Comparison of ENCODE assay signal across 12 mouse cellular contexts in the genomic region with DNA sequence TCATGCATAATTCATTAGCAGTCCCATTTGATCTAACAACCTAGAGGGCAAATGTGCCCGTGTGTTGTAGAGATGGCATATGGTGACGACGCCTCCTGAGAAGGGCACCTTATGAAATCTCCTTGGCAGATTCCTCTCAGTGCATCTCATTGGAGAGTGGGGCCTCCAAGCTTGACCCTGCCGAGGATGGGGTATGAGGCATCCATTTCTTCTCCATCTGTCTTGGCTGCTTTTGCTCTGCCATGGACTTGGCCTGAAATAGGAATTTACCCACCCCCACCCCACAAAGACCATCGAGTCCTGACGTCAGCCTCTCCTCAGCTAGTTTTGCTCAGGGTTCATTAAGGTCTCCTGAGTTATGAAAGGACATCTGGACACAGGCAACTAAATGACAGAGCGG.
A peak's percentile ranks its signal among the peaks of the same experiment; 100 is the strongest.
DNase-seq lines count a peak whose midpoint lies in the region; ATAC-seq and TF ChIP-seq lines count a peak whose summit lies in the region.
"Had no signal": no experiment of that assay in that cellular context is flagged by ENCODE, and none has a peak within 500 bp of the region (broad histone marks: within the 10 kb centered on the region; RNA-seq: fewer than 3 reads in every experiment).

No protein-coding gene starts in this region.

- no peak overlapping the region for H3K9ac ChIP-seq in forebrain, embryonic 16.5 days (replicated peaks; ENCODE audit: low read depth, low read length)
- no peak overlapping the region for H3K9ac ChIP-seq in intestine, embryonic 16.5 days (ENCODE audit: low read depth, low read length)

- 34% methylated on average over 7 of the region's 7 CpGs for WGBS in forebrain, embryonic 16.5 days
- 60% methylated on average over 7 of the region's 7 CpGs for WGBS in intestine, embryonic 16.5 days

- H3K9me3 ChIP-seq in forebrain, embryonic 16.5 days (ENCODE audit: control insufficient read depth, low read length) = no peaks in the 10 kb centered on the region
- no peaks in the 10 kb centered on the region for H3K9me3 ChIP-seq in intestine, embryonic 16.5 days (ENCODE audit: control insufficient read depth, low read length)
- H3K9me3 ChIP-seq: heart, embryonic 10.5 days had no signal

- ATAC-seq in forebrain, embryonic 16.5 days = peak; percentile 57
- ATAC-seq in intestine, embryonic 16.5 days = no peak
- ATAC-seq in megakaryocyte-erythroid progenitor cell, adult 5-6 weeks (replicated peaks; ENCODE audit: low FRiP score, low TSS enrichment, poor library complexity, severe bottlenecking) = no peak

- TF ChIP-seq CTCF in brain, embryonic 14.5 days (IDR thresholded peaks at IDR 0.05; ENCODE audit: borderline replicate concordance, extremely low read depth, insufficient read depth, insufficient read length) = no peak

- H3K4me1 ChIP-seq in forebrain, embryonic 16.5 days (replicated peaks; ENCODE audit: control insufficient read depth, insufficient read depth, low read length) = peaks cover 41% of the 10 kb centered on the region
- H3K4me1 ChIP-seq in intestine, embryonic 16.5 days (ENCODE audit: control insufficient read depth, insufficient read depth, low read length) = peaks cover 21% of the 10 kb centered on the region

- no peaks in the 10 kb centered on the region for H3K36me3 ChIP-seq in forebrain, embryonic 16.5 days (ENCODE audit: control insufficient read depth, insufficient read depth)
- H3K36me3 ChIP-seq in intestine, embryonic 16.5 days (ENCODE audit: control insufficient read depth, insufficient read depth, low read length) = no peaks in the 10 kb centered on the region
- H3K36me3 ChIP-seq: heart, embryonic 10.5 days had no signal

- no peak for TF ChIP-seq POLR2A in brain, embryonic 14.5 days (IDR thresholded peaks at IDR 0.05; ENCODE audit: borderline replicate concordance, extremely low read depth, insufficient read depth, insufficient read length, poor library complexity, severe bottlenecking)

- intact Hi-C loops in left cerebral cortex, postnatal 14 days (cut with DNase I) = no loop called here

- DNase-seq in cerebellum, postnatal 14 days = peak; percentile 37 to 57
- DNase-seq in cerebellum, adult 11-12 months = no peak
- peak; percentile 79 for DNase-seq in brain, embryonic 14.5 days (ENCODE audit: low read depth)
- DNase-seq in thymus, adult 18-20 months = no peak
- DNase-seq in left cerebral cortex, postnatal 14 days (ENCODE audit: low spot score in 2 of 2) = no peak
- DNase-seq: gastrocnemius, postnatal 10 days had no signal

- no peaks in the 10 kb centered on the region; the same call in 1 of the 2 replicates for H3K27me3 ChIP-seq in forebrain, embryonic 16.5 days (replicated peaks; ENCODE audit: control insufficient read depth, insufficient read depth, low read length)
- H3K27me3 ChIP-seq in intestine, embryonic 16.5 days (replicated peaks; ENCODE audit: control insufficient read depth, insufficient read depth, low read length) = no peaks in the 10 kb centered on the region

- H3K27ac ChIP-seq in forebrain, embryonic 16.5 days (ENCODE audit: low read length) = no peak overlapping the region
- peak overlapping the region; percentile 67 for H3K27ac ChIP-seq in intestine, embryonic 16.5 days (ENCODE audit: low read length)
- H3K27ac ChIP-seq: heart, embryonic 10.5 days had no signal

- no peak overlapping the region for H3K4me3 ChIP-seq in forebrain, embryonic 16.5 days (replicated peaks; ENCODE audit: low read length)
- H3K4me3 ChIP-seq in intestine, embryonic 16.5 days (ENCODE audit: low read length) = no peak overlapping the region
- H3K4me3 ChIP-seq: erythroblast, embryonic 14.5 days; heart, embryonic 10.5 days had no signal

- no peak overlapping the region for H3K4me2 ChIP-seq in forebrain, embryonic 16.5 days (ENCODE audit: low read length)
- H3K4me2 ChIP-seq in intestine, embryonic 16.5 days (ENCODE audit: low read depth, low read length) = no peak overlapping the region
- H3K4me2 ChIP-seq: liver, embryonic 11.5 days had no signal

Comparison
In these comparisons a context has a peak if more than half of its experiments do, and no peak if none do; other contexts are left out.
1. DNase-seq: peak in cerebellum, postnatal 14 days (2 of 2) and brain, embryonic 14.5 days (single experiment); none in cerebellum, adult 11-12 months (single experiment), thymus, adult 18-20 months (0 of 2) and left cerebral cortex, postnatal 14 days (0 of 2).